Mouse (Mus musculus) cortical plate, adult 2 months (tissue): Measurements from ENCODE around the gene Lrrtm1.

ENCODE experiments used
- CTCF ChIP-seq: fragments of 200-500 bp; IDR thresholded peaks from 2 replicates; pipeline ENCODE4 v1.5.1; 2011; ENCODE audit warnings: mild to moderate bottlenecking, control low read depth, low read length; ENCODE audit not compliant: insufficient read depth; ENCODE audit errors: extremely low read depth
- POLR2A ChIP-seq: fragments of 200-500 bp; IDR thresholded peaks from 2 replicates; pipeline ENCODE4 v1.6.1; 2011; ENCODE audit warnings: mild to moderate bottlenecking, low read length, control low read depth; ENCODE audit not compliant: insufficient read depth; ENCODE audit errors: extremely low read depth

- no peak for TF ChIP-seq POLR2A
- TF ChIP-seq CTCF, result no peak
Measured at GRCm38 (mm10) chr6:77288402-77288801, 45.9 kb downstream of the Lrrtm1 start.
